Mouse (Mus musculus): Measurements from ENCODE around the gene Sgcd. TPM values are rescaled to one million over a fixed set of nuclear protein-coding genes. Genes with fewer than 3 reads are reported as not detected.
A peak's percentile ranks its signal among the peaks of the same experiment; 100 is the strongest.

Gene Sgcd
- polyA plus RNA-seq, 1 experiment from 2014 or later = 1.2 TPM

GRCm38 (mm10) chr11:47071161-47071560, 917.6 kb downstream of the Sgcd start:
- 89% methylated on average over 2 of the region's 2 CpGs for WGBS
- no peaks in the 10 kb centered on the region for H3K9me3 ChIP-seq (ENCODE audit: low read length)

GRCm38 (mm10) chr11:47069769-47070384, 918.9 kb downstream of the Sgcd start:
- TF ChIP-seq EP300 (IDR thresholded peaks at IDR 0.05) (no peak), CTCF (IDR thresholded peaks at IDR 0.05) (no peak)
- Histone ChIP-seq H3K36me3 (ENCODE audit: insufficient read depth, low read length) (no peaks in the 10 kb centered on the region), H3K9ac (replicated peaks; ENCODE audit: low read depth) (no peak overlapping the region), H3K27ac (ENCODE audit: low read length) (no peak overlapping the region), H3K27me3 (replicated peaks; ENCODE audit: insufficient read depth, low read length) (no peaks in the 10 kb centered on the region), H3K4me3 (ENCODE audit: low read depth, low read length) (no peak overlapping the region), H3K4me2 (replicated peaks; ENCODE audit: low read depth, low read length) (no peak overlapping the region), H3K4me1 (ENCODE audit: insufficient read depth, low read depth, low read length) (no peaks in the 10 kb centered on the region), H3K9me3 (ENCODE audit: low read length) (no peaks in the 10 kb centered on the region)
- ATAC-seq = no peak
- no peak for DNase-seq (ENCODE audit: low spot score)
- 87% methylated on average over 2 of the region's 2 CpGs for WGBS

More at GRCm38 (mm10) chr11:47071161-47071560, 917.6 kb downstream of the Sgcd start:
- Histone ChIP-seq H3K27ac (ENCODE audit: low read length) (no peak overlapping the region), H3K4me1 (ENCODE audit: insufficient read depth, low read depth, low read length) (no peaks in the 10 kb centered on the region), H3K4me3 (ENCODE audit: low read depth, low read length) (no peak overlapping the region), H3K36me3 (ENCODE audit: insufficient read depth, low read length) (no peaks in the 10 kb centered on the region), H3K4me2 (replicated peaks; ENCODE audit: low read depth, low read length) (no peak overlapping the region), H3K9ac (replicated peaks; ENCODE audit: low read depth) (no peak overlapping the region), H3K27me3 (replicated peaks; ENCODE audit: insufficient read depth, low read length) (no peaks in the 10 kb centered on the region)
- DNase-seq (ENCODE audit: low spot score) (no peak), ATAC-seq (no peak)
- no peak for TF ChIP-seq CTCF (IDR thresholded peaks at IDR 0.05)

GRCm38 (mm10) chr11:47063690-47064089, 925.1 kb downstream of the Sgcd start:
- no peak for DNase-seq (ENCODE audit: low spot score)
- no peak for TF ChIP-seq CTCF (IDR thresholded peaks at IDR 0.05)
- TF ChIP-seq EP300 (IDR thresholded peaks at IDR 0.05) = no peak
- no peaks in the 10 kb centered on the region for H3K4me1 ChIP-seq (ENCODE audit: insufficient read depth, low read depth, low read length)
- no peaks in the 10 kb centered on the region for H3K36me3 ChIP-seq (ENCODE audit: insufficient read depth, low read length)
- H3K9me3 ChIP-seq (ENCODE audit: low read length) = no peaks in the 10 kb centered on the region
- ATAC-seq = no peak
- H3K4me3 ChIP-seq (ENCODE audit: low read depth, low read length) = no peak overlapping the region
- H3K4me2 ChIP-seq (replicated peaks; ENCODE audit: low read depth, low read length) = no peak overlapping the region
- WGBS = 46% methylated on average over 4 of the region's 4 CpGs
- no peak overlapping the region for H3K9ac ChIP-seq (replicated peaks; ENCODE audit: low read depth)
- no peak overlapping the region for H3K27ac ChIP-seq (ENCODE audit: low read length)
- H3K27me3 ChIP-seq (replicated peaks; ENCODE audit: insufficient read depth, low read length) = no peaks in the 10 kb centered on the region

- Histone ChIP-seq H3K27me3 (replicated peaks; ENCODE audit: insufficient read depth, low read length) (no peaks in the 10 kb centered on the region), H3K4me3 (ENCODE audit: low read depth, low read length) (no peak overlapping the region), H3K9ac (replicated peaks; ENCODE audit: low read depth) (no peak overlapping the region), H3K4me2 (replicated peaks; ENCODE audit: low read depth, low read length) (no peak overlapping the region), H3K36me3 (ENCODE audit: insufficient read depth, low read length) (no peaks in the 10 kb centered on the region), H3K27ac (ENCODE audit: low read length) (no peak overlapping the region), H3K4me1 (ENCODE audit: insufficient read depth, low read depth, low read length) (no peaks in the 10 kb centered on the region), H3K9me3 (ENCODE audit: low read length) (no peaks in the 10 kb centered on the region)
- no peak for DNase-seq (ENCODE audit: low spot score)
- TF ChIP-seq EP300 (IDR thresholded peaks at IDR 0.05) (no peak), CTCF (IDR thresholded peaks at IDR 0.05) (no peak)
- WGBS = 41% methylated on average over 2 of the region's 2 CpGs
- ATAC-seq = no peak
These were observed 938.4 kb downstream of the Sgcd start for GRCm38 (mm10) chr11:47050390-47050789.

GRCm38 (mm10) chr11:47049756-47050155, 939.0 kb downstream of the Sgcd start:
- Histone ChIP-seq H3K27ac (ENCODE audit: low read length) (no peak overlapping the region), H3K4me1 (ENCODE audit: insufficient read depth, low read depth, low read length) (no peaks in the 10 kb centered on the region), H3K4me2 (replicated peaks; ENCODE audit: low read depth, low read length) (no peak overlapping the region), H3K27me3 (replicated peaks; ENCODE audit: insufficient read depth, low read length) (no peaks in the 10 kb centered on the region), H3K9ac (replicated peaks; ENCODE audit: low read depth) (no peak overlapping the region), H3K4me3 (ENCODE audit: low read depth, low read length) (no peak overlapping the region), H3K9me3 (ENCODE audit: low read length) (no peaks in the 10 kb centered on the region), H3K36me3 (ENCODE audit: insufficient read depth, low read length) (no peaks in the 10 kb centered on the region)
- ATAC-seq (no peak), DNase-seq (ENCODE audit: low spot score) (no peak)
- TF ChIP-seq EP300 (IDR thresholded peaks at IDR 0.05) (no peak), CTCF (IDR thresholded peaks at IDR 0.05) (no peak)
- 74% methylated on average over 4 of the region's 4 CpGs for WGBS

- Histone ChIP-seq H3K4me1 (ENCODE audit: insufficient read depth, low read depth, low read length) (no peaks in the 10 kb centered on the region), H3K36me3 (ENCODE audit: insufficient read depth, low read length) (no peaks in the 10 kb centered on the region), H3K27ac (ENCODE audit: low read length) (no peak overlapping the region), H3K9ac (replicated peaks; ENCODE audit: low read depth) (no peak overlapping the region), H3K27me3 (replicated peaks; ENCODE audit: insufficient read depth, low read length) (no peaks in the 10 kb centered on the region), H3K4me2 (replicated peaks; ENCODE audit: low read depth, low read length) (no peak overlapping the region), H3K9me3 (ENCODE audit: low read length) (no peaks in the 10 kb centered on the region), H3K4me3 (ENCODE audit: low read depth, low read length) (no peak overlapping the region)
- ATAC-seq (no peak), DNase-seq (ENCODE audit: low spot score) (no peak)
- WGBS = 52% methylated on average over 5 of the region's 5 CpGs
- TF ChIP-seq CTCF (IDR thresholded peaks at IDR 0.05) (no peak), EP300 (IDR thresholded peaks at IDR 0.05) (no peak)
These were observed 956.5 kb downstream of the Sgcd start for GRCm38 (mm10) chr11:47032318-47032717.

GRCm38 (mm10) chr11:47020874-47021273, 967.9 kb downstream of the Sgcd start:
- DNase-seq (ENCODE audit: low spot score) (peak; percentile 37), ATAC-seq (peak; percentile 61; the same call in 1 of the 2 replicates)
- H3K4me2 ChIP-seq (replicated peaks; ENCODE audit: low read depth, low read length) = no peak overlapping the region
- H3K9ac ChIP-seq (replicated peaks; ENCODE audit: low read depth) = no peak overlapping the region
- H3K27me3 ChIP-seq (replicated peaks; ENCODE audit: insufficient read depth, low read length) = no peaks in the 10 kb centered on the region
- no peak overlapping the region for H3K27ac ChIP-seq (ENCODE audit: low read length)
- TF ChIP-seq CTCF (IDR thresholded peaks at IDR 0.05) (no peak), EP300 (IDR thresholded peaks at IDR 0.05) (no peak)
- H3K36me3 ChIP-seq (ENCODE audit: insufficient read depth, low read length) = no peaks in the 10 kb centered on the region
- 26% methylated on average over 6 of the region's 6 CpGs for WGBS
- H3K4me3 ChIP-seq (ENCODE audit: low read depth, low read length) = no peak overlapping the region
- H3K9me3 ChIP-seq (ENCODE audit: low read length) = no peaks in the 10 kb centered on the region
- no peaks in the 10 kb centered on the region for H3K4me1 ChIP-seq (ENCODE audit: insufficient read depth, low read depth, low read length)

Data from lung, postnatal 0 days (tissue).